Mouse (Mus musculus) mammary gland, adult 2 months (tissue): ENCODE results near the gene Tas2r120. TPM values are rescaled to one million over a fixed set of nuclear protein-coding genes. Genes with fewer than 3 reads are reported as not detected.

Experiments used
- polyA plus RNA-seq: library from polyadenylated mRNA; depleted of rRNA; stranded (reverse); fragments of >200 nt; gene quantifications from 2 replicates; pipeline ENCODE4 v1.2.3, GENCODE M21; 2012; ENCODE audit warnings: low replicate concordance; rRNA removed

The Tas2r120 gene
- polyA plus RNA-seq = not detected in 2 replicates

GRCm38 (mm10) chr6:132656653-132657052 lies at the start of gene Tas2r120:
Tas2r120 (plus strand) TSS chr6:132656953.

GRCm38 (mm10) chr6:132651426-132651825 lies 5.3 kb upstream of the Tas2r120 start, which contains the start of gene A630073D07Rik:
A630073D07Rik (minus strand) TSS chr6:132651526.

GRCm38 (mm10) chr6:132700907-132701306 lies 44.2 kb downstream of the Tas2r120 start, which contains the start of gene Tas2r121:
Tas2r121 (minus strand) TSS chr6:132701007.

Other genes with a start within 250 kb of the Tas2r120 start
- not detected in 2 replicates for gene Prh1, start 87.1 kb upstream of the Tas2r120 start, polyA plus RNA-seq
- not detected in 2 replicates for gene Prp2, start 61.0 kb upstream of the Tas2r120 start, polyA plus RNA-seq
- gene A630073D07Rik, start 5.4 kb upstream of the Tas2r120 start, polyA plus RNA-seq = not detected in 2 replicates
- not detected in 2 replicates for gene Tas2r121, start 44.1 kb downstream of the Tas2r120 start, polyA plus RNA-seq
- not detected in 2 replicates for gene Tas2r122, start 55.0 kb downstream of the Tas2r120 start, polyA plus RNA-seq
- not detected in 2 replicates for gene Tas2r115, start 81.1 kb downstream of the Tas2r120 start, polyA plus RNA-seq
- gene Tas2r124, start 97.8 kb downstream of the Tas2r120 start, polyA plus RNA-seq = not detected in 2 replicates
- gene Tas2r102, start 105.2 kb downstream of the Tas2r120 start, polyA plus RNA-seq = not detected in 2 replicates
- gene Tas2r136, start 121.2 kb downstream of the Tas2r120 start, polyA plus RNA-seq = not detected in 2 replicates
- not detected in 2 replicates for gene Tas2r117, start 145.9 kb downstream of the Tas2r120 start, polyA plus RNA-seq
- gene Tas2r123, start 190.2 kb downstream of the Tas2r120 start, polyA plus RNA-seq = not detected in 2 replicates
- not detected in 2 replicates for gene Tas2r116, start 198.5 kb downstream of the Tas2r120 start, polyA plus RNA-seq
- not detected in 2 replicates for gene Tas2r110, start 211.1 kb downstream of the Tas2r120 start, polyA plus RNA-seq
- gene Tas2r113, start 236.1 kb downstream of the Tas2r120 start, polyA plus RNA-seq = not detected in 2 replicates